Mouse (Mus musculus): ENCODE results near the gene Fap. TPM values are rescaled to one million over a fixed set of nuclear protein-coding genes. Genes with fewer than 3 reads are reported as not detected.

Gene Fap
- 0.40 and 2.0 TPM in 2 replicates for polyA plus RNA-seq (2014; fragmentation: Nextera tagmentation; extraction: Ambion mirVana)

- Histone ChIP-seq H3K4me2 (ENCODE audit: low read depth, low read length) (no peak within 1 kb of the TSS), H3K9me3 (ENCODE audit: control insufficient read depth, low read length) (no peaks in the 10 kb centered on the region)
- 81% methylated on average over 12 of the region's 12 CpGs for WGBS
Observed at GRCm38 (mm10) chr2:62573753-62574159, at the start of gene Fap. TSS of gene Fap (minus strand) at chr2:62574075.

GRCm38 (mm10) chr2:62623024-62623441 lies 49.2 kb upstream of the Fap start:
- Histone ChIP-seq H3K9ac (replicated peaks; ENCODE audit: low read depth, low read length) (no peak overlapping the region), H3K27me3 (ENCODE audit: control insufficient read depth, insufficient read depth, low read length) (no peaks in the 10 kb centered on the region), H3K4me3 (ENCODE audit: low read depth, low read length) (no peak overlapping the region), H3K4me1 (ENCODE audit: control insufficient read depth, insufficient read depth, low read length) (no peaks in the 10 kb centered on the region), H3K27ac (ENCODE audit: low read depth, low read length) (no peak overlapping the region), H3K36me3 (ENCODE audit: control insufficient read depth, insufficient read depth, low read length) (no peaks in the 10 kb centered on the region), H3K9me3 (ENCODE audit: control insufficient read depth, low read length) (no peaks in the 10 kb centered on the region), H3K4me2 (ENCODE audit: low read depth, low read length) (no peak overlapping the region)
- no peak for ATAC-seq (ENCODE audit: low read depth)
- WGBS, result 86% methylated on average over 8 of the region's 8 CpGs

More at GRCm38 (mm10) chr2:62573753-62574159, at the start of gene Fap:
- H3K36me3 ChIP-seq (ENCODE audit: control insufficient read depth, insufficient read depth, low read length), result no peaks in the 10 kb centered on the region
- no peaks in the 10 kb centered on the region for H3K27me3 ChIP-seq (ENCODE audit: control insufficient read depth, insufficient read depth, low read length)
- H3K27ac ChIP-seq (ENCODE audit: low read depth, low read length), result no peak within 1 kb of the TSS
- no peak within 1 kb of the TSS for H3K9ac ChIP-seq (replicated peaks; ENCODE audit: low read depth, low read length)
- ATAC-seq (ENCODE audit: low read depth), result no peak
- H3K4me1 ChIP-seq (ENCODE audit: control insufficient read depth, insufficient read depth, low read length), result no peaks in the 10 kb centered on the region
- no peak within 1 kb of the TSS for H3K4me3 ChIP-seq (ENCODE audit: low read depth, low read length)

GRCm38 (mm10) chr2:62619679-62620078 lies 45.8 kb upstream of the Fap start:
- Histone ChIP-seq H3K9me3 (ENCODE audit: control insufficient read depth, low read length) (no peaks in the 10 kb centered on the region), H3K27ac (ENCODE audit: low read depth, low read length) (no peak overlapping the region), H3K27me3 (ENCODE audit: control insufficient read depth, insufficient read depth, low read length) (no peaks in the 10 kb centered on the region), H3K4me1 (ENCODE audit: control insufficient read depth, insufficient read depth, low read length) (no peaks in the 10 kb centered on the region), H3K36me3 (ENCODE audit: control insufficient read depth, insufficient read depth, low read length) (no peaks in the 10 kb centered on the region), H3K4me3 (ENCODE audit: low read depth, low read length) (no peak overlapping the region), H3K4me2 (ENCODE audit: low read depth, low read length) (no peak overlapping the region), H3K9ac (replicated peaks; ENCODE audit: low read depth, low read length) (no peak overlapping the region)
- 72% methylated on average over 2 of the region's 2 CpGs for WGBS
- ATAC-seq (ENCODE audit: low read depth), result no peak

DNA sequence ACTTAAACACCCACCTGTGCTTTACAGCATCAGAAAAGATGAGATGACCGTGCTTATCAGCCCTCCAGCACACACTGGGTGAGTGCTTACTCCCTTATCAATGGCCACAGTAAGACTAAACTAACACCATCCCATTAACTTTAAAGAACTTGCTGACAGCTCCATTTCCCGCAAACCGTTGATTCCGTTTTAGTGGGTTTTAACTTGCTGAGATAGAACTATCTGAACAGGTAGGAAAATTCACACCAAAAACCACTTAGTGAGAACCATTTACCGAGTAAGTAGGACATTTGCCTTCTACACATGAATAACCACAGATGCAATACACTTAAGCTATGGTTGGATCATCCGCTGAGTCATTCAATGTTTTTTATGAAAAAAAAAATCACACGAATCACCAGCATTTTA lies 45.1 kb upstream of the Fap start:
- WGBS, result 85% methylated on average over 7 of the region's 7 CpGs
- H3K9me3 ChIP-seq (ENCODE audit: control insufficient read depth, low read length), result no peaks in the 10 kb centered on the region

GRCm38 (mm10) chr2:62613133-62613532 lies 39.3 kb upstream of the Fap start:
- 97% methylated on average over 4 of the region's 4 CpGs for WGBS
- Histone ChIP-seq H3K4me2 (ENCODE audit: low read depth, low read length) (no peak overlapping the region), H3K27me3 (ENCODE audit: control insufficient read depth, insufficient read depth, low read length) (no peaks in the 10 kb centered on the region), H3K9me3 (ENCODE audit: control insufficient read depth, low read length) (no peaks in the 10 kb centered on the region), H3K4me1 (ENCODE audit: control insufficient read depth, insufficient read depth, low read length) (no peaks in the 10 kb centered on the region), H3K9ac (replicated peaks; ENCODE audit: low read depth, low read length) (no peak overlapping the region), H3K36me3 (ENCODE audit: control insufficient read depth, insufficient read depth, low read length) (no peaks in the 10 kb centered on the region), H3K27ac (ENCODE audit: low read depth, low read length) (no peak overlapping the region), H3K4me3 (ENCODE audit: low read depth, low read length) (no peak overlapping the region)
- ATAC-seq (ENCODE audit: low read depth), result no peak

More for the DNA sequence above, 45.1 kb upstream of the Fap start:
- Histone ChIP-seq H3K9ac (replicated peaks; ENCODE audit: low read depth, low read length) (no peak overlapping the region), H3K4me2 (ENCODE audit: low read depth, low read length) (no peak overlapping the region), H3K4me3 (ENCODE audit: low read depth, low read length) (no peak overlapping the region), H3K4me1 (ENCODE audit: control insufficient read depth, insufficient read depth, low read length) (no peaks in the 10 kb centered on the region), H3K36me3 (ENCODE audit: control insufficient read depth, insufficient read depth, low read length) (no peaks in the 10 kb centered on the region), H3K27me3 (ENCODE audit: control insufficient read depth, insufficient read depth, low read length) (no peaks in the 10 kb centered on the region), H3K27ac (ENCODE audit: low read depth, low read length) (no peak overlapping the region)
- ATAC-seq (ENCODE audit: low read depth), result no peak

DNA sequence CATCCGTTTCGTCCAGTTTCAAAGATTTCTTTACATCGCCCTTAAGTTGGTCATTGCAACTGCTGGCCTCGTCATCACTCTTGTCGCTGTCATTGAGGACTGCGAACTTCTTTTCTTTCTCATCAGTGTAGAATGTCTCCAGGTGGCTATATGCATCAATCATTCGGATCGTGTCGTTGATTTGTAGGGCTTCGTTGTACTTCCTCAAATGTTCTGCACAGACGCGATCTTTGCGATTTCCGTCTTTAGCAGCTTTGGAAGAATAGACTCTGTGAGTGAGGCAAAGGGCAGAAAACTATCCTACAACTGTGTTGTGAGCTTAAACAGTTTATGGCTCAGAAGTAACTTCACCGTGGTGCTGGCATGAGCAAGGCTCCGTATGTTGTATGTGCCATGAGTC lies 32.3 kb upstream of the Fap start:
- no peak overlapping the region for H3K27ac ChIP-seq (ENCODE audit: low read depth, low read length)
- no peak for ATAC-seq (ENCODE audit: low read depth)
- no peak overlapping the region for H3K4me3 ChIP-seq (ENCODE audit: low read depth, low read length)
- no peak overlapping the region for H3K4me2 ChIP-seq (ENCODE audit: low read depth, low read length)
- H3K9me3 ChIP-seq (ENCODE audit: control insufficient read depth, low read length), result no peaks in the 10 kb centered on the region
- no peaks in the 10 kb centered on the region for H3K27me3 ChIP-seq (ENCODE audit: control insufficient read depth, insufficient read depth, low read length)
- no peaks in the 10 kb centered on the region for H3K4me1 ChIP-seq (ENCODE audit: control insufficient read depth, insufficient read depth, low read length)
- no peaks in the 10 kb centered on the region for H3K36me3 ChIP-seq (ENCODE audit: control insufficient read depth, insufficient read depth, low read length)
- no peak overlapping the region for H3K9ac ChIP-seq (replicated peaks; ENCODE audit: low read depth, low read length)
- WGBS, result 94% methylated on average over 16 of the region's 16 CpGs

DNA sequence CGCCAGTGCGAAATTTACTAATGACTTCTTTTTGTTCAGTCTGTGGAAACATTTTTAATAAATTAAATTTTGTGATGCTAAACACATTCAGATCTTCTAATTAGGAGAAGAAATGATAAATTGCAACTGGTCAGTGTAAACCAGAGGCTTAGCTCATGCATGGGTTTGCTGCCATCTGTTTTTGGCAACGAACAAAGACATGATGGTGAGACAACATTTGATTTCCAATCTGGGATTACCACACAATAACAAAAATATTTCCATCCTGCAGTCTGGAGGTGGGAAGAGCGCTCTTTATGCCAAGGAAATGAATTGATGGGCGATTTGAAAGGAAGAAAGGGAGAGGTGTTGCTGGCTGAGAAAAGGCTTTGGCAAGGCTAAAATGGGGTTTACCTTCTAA lies 29.7 kb upstream of the Fap start:
- Histone ChIP-seq H3K4me1 (ENCODE audit: control insufficient read depth, insufficient read depth, low read length) (no peaks in the 10 kb centered on the region), H3K4me3 (ENCODE audit: low read depth, low read length) (no peak overlapping the region), H3K36me3 (ENCODE audit: control insufficient read depth, insufficient read depth, low read length) (no peaks in the 10 kb centered on the region), H3K9ac (replicated peaks; ENCODE audit: low read depth, low read length) (no peak overlapping the region), H3K4me2 (ENCODE audit: low read depth, low read length) (no peak overlapping the region), H3K27me3 (ENCODE audit: control insufficient read depth, insufficient read depth, low read length) (no peaks in the 10 kb centered on the region), H3K27ac (ENCODE audit: low read depth, low read length) (no peak overlapping the region), H3K9me3 (ENCODE audit: control insufficient read depth, low read length) (no peaks in the 10 kb centered on the region)
- ATAC-seq (ENCODE audit: low read depth), result no peak
- 88% methylated on average over 5 of the region's 5 CpGs for WGBS

GRCm38 (mm10) chr2:62596586-62596985 lies 22.7 kb upstream of the Fap start:
- 96% methylated on average over 5 of the region's 5 CpGs for WGBS

GRCm38 (mm10) chr2:62594491-62594890 lies 20.6 kb upstream of the Fap start:
- H3K4me3 ChIP-seq (ENCODE audit: low read depth, low read length), result no peak overlapping the region
- no peak overlapping the region for H3K9ac ChIP-seq (replicated peaks; ENCODE audit: low read depth, low read length)
- no peaks in the 10 kb centered on the region for H3K9me3 ChIP-seq (ENCODE audit: control insufficient read depth, low read length)
- H3K27ac ChIP-seq (ENCODE audit: low read depth, low read length), result no peak overlapping the region
- H3K36me3 ChIP-seq (ENCODE audit: control insufficient read depth, insufficient read depth, low read length), result no peaks in the 10 kb centered on the region
- H3K4me1 ChIP-seq (ENCODE audit: control insufficient read depth, insufficient read depth, low read length), result no peaks in the 10 kb centered on the region
- H3K27me3 ChIP-seq (ENCODE audit: control insufficient read depth, insufficient read depth, low read length), result no peaks in the 10 kb centered on the region
- WGBS, result 91% methylated on average over 2 of the region's 2 CpGs
- no peak for ATAC-seq (ENCODE audit: low read depth)
- H3K4me2 ChIP-seq (ENCODE audit: low read depth, low read length), result no peak overlapping the region

More at GRCm38 (mm10) chr2:62596586-62596985, 22.7 kb upstream of the Fap start:
- Histone ChIP-seq H3K4me2 (ENCODE audit: low read depth, low read length) (no peak overlapping the region), H3K27me3 (ENCODE audit: control insufficient read depth, insufficient read depth, low read length) (no peaks in the 10 kb centered on the region), H3K27ac (ENCODE audit: low read depth, low read length) (no peak overlapping the region), H3K4me3 (ENCODE audit: low read depth, low read length) (no peak overlapping the region), H3K36me3 (ENCODE audit: control insufficient read depth, insufficient read depth, low read length) (no peaks in the 10 kb centered on the region), H3K9me3 (ENCODE audit: control insufficient read depth, low read length) (no peaks in the 10 kb centered on the region), H3K9ac (replicated peaks; ENCODE audit: low read depth, low read length) (no peak overlapping the region), H3K4me1 (ENCODE audit: control insufficient read depth, insufficient read depth, low read length) (no peaks in the 10 kb centered on the region)
- ATAC-seq (ENCODE audit: low read depth), result no peak

All from neural tube, embryonic 14.5 days (tissue).